Mouse (Mus musculus) cerebellum, postnatal 4 days (tissue): ENCODE data around the gene Gm10639.
"Not testable (repeated sequence)": the region's sequence is repeated elsewhere in the genome, so short reads cannot be mapped to it uniquely, and the experiment has no call there.

Experiments
- DNase-seq, 2 experiments: peaks; one replicate each; pipeline ENCODE4 v3.0.0; 2022; ENCODE audit warnings: low spot score in 2 of 2, mixed read lengths in 1 of 2

Gm10639 gene

DNA sequence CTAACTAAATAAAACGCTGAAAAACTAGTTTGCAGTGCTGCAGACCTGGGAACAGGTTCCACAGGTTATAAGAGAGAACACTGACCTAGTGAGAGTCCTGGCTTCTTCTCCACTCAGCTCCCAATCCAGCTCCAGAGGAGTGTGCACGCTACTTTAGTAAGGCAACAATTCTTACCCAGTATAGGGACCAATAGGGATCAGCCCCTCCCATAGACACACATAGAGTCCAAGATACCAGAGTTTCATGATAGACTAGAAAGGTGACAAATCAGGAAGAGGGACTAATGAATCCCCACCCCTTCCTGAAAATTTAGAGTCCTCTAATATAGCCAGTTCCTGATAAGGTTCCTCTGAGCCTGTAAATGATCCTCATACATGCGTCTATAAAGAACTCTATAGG is 57.3 kb downstream of the Gm10639 start:
- no peak for DNase-seq

DNA sequence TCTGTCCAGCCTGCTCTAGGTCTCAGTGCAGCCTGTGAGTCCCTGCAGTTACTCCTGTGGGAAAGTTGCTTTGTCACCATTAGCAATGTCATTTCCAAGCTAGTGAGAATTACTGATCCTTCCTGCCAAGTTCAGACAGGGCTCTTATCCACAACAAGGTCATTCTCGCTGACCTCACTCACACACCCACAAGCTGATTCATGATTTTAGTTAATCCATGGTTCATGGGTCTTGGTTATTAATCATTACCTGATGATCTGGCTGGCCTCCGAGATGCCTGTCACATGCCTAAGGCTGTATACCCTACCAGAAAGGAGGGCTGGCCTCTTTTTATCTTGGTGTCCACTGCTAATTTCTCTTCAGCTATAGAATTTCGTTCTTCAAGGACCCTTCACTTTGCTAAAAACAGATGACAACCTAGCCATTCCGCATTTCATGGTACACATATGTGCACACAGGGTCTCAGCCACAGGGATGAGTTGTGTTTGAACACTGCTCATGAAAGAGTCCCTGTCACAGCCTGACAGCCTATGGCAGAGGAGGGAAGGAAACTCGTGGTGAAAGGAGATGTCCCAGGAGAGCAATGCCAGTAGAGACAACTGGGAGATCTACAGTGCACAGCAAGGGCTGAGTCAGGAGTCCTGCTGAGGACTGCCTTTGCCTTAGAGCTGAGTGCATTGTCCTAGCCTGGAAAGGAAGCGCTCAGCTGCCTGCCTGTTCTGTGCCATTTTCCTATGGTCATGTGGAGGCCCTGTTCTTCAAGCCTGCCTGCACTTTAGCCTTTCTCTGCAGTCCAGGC is 58.7 kb downstream of the Gm10639 start:
- not testable (repeated sequence) for DNase-seq

DNA sequence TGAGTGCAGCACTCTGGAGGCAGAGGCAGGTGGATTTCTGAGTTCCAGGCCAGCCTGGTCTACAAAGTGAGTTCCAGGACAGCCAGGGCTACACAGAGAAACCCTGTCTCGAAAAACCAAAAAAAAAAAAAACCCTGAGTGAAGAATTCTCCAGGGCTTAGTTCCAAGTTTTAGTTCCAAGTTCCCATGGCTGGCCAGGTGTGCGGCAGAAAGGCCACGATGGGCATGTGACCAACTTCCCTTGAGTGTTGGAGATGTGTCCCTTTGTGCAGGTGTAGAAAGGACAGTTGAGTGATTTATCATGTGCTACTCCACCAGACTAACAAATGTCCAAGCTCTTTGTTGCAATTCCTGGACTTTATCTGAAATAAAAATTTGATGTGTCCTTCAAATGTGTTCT is 59.4 kb downstream of the Gm10639 start:
- not testable (repeated sequence) for DNase-seq

DNA sequence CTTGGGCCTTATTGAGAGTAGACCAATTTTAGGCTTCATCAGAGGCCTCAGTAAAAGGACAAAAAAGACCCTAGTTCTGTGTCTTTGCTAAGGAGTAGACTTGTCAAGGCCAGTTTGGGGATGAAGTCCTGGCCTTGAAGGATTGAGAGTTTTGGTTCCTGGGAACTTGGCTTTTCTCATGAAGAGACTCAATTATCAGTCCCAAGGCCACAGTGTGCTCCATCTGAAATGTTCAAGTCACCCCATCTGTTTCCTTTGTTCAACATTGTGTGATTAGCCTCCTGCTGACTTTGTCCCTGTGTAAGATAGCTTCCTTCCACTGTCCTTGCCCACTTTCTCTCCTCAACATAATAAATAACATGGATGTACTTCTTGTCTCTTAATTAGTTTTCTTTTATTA is 60.3 kb downstream of the Gm10639 start:
- not testable (repeated sequence) for DNase-seq

DNA sequence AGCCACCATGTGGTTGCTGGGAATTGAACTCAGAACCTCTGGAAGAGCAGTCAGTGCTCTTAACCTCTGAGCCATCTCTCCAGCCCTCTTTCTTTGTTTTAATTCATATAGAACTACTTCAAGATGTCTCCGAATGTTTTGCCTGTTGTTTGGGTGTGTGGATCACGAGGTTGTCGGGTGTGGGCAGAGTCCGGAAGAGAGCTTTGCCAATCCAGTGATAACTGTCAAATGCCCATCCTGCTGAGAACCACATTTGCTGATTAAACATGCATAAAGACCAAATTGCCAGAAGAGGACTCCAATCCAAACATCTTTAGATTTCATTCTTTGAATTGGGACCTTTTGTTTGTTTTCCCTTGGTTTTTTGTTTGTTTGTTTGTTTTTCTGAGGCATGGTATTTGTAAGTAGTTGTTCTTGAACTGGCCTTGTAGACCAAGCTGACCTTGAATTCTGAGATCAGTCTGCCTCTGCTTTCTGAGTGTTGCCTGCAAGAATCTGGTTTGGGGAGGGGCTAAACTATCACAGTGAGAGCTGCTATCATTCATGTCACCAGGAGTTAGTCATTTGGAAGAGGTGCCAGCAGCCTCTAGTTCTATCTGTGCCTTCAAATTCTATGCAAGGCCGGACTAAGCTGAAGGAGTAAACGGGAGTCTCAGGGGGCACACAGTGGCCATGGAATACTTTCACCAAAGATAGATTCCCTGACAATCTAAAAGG is 61.9 kb downstream of the Gm10639 start:
- DNase-seq, result no peak
